In the genomic region with DNA sequence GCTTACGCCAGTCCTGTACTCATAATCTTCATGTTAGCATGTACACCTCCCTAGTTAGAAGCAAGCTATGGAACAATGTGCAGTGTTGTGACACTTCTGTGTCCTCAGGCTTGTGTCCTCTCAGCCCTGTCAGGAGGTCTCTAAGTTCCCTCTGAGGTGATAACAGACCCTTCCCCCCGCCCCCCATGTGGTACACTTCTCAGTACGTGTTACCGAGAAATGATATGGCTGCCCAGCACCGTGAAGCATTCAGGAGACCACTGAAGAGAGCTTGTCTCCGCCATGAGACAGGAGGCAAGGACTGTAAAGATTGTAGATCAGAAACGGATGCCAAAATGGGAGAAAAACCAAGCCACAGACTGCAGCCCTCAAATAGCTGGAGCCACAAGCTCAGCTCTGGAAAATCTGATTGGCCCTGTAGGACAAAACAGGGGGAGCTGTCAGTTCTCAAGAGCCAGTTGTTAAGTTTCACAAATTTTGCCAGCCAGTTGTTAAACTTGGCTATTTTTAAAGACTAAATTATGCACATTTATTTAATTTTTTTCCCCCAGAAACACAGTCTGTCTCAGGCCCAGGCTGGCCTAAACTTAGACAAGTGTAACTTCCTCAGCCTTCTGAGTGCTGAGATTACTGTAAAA, we compare ENCODE assay signal across 20 mouse cellular contexts.
DNase-seq lines count a peak whose midpoint lies in the region; ATAC-seq and TF ChIP-seq lines count a peak whose summit lies in the region.
"Had no signal": no experiment of that assay in that cellular context is flagged by ENCODE, and none has a peak within 500 bp of the region (broad histone marks: within the 10 kb centered on the region; RNA-seq: fewer than 3 reads in every experiment).

No protein-coding gene starts in this region.

- DNase-seq in forebrain, embryonic 10.5 days (ENCODE audit: extremely low spot score, low spot score) = no peak
- no peak for DNase-seq in heart, adult 2 months
- DNase-seq in testis, postnatal 14 days (ENCODE audit: low spot score) = no peak
- DNase-seq in telencephalon, adult 2 months (ENCODE audit: low read depth, low spot score) = peak; percentile 47
- no peak for DNase-seq in stomach, postnatal 0 days (ENCODE audit: low spot score)
- DNase-seq: adrenal gland, adult 2 months; cerebellum, postnatal 14 days; liver, embryonic 13.5 days; right cerebral cortex, postnatal 25 days; thymus, adult 2 months had no signal

- no peak for TF ChIP-seq EP300 in heart, adult 2 months (IDR thresholded peaks at IDR 0.05; ENCODE audit: insufficient read depth, low read depth, low read length)
- TF ChIP-seq EP300 in stomach, postnatal 0 days (optimal IDR thresholded peaks at IDR 0.05) = no peak

- intact Hi-C loops in heart, adult 2 months (cut with DNase I) = no loop called here

- no peak overlapping the region for H3K4me2 ChIP-seq in forebrain, embryonic 13.5 days
- H3K4me2 ChIP-seq in heart, embryonic 14.5 days (ENCODE audit: low read length) = no peak overlapping the region
- no peak overlapping the region for H3K4me2 ChIP-seq in stomach, postnatal 0 days (replicated peaks; ENCODE audit: low read depth)
- H3K4me2 ChIP-seq: hindbrain, embryonic 15.5 days; liver, embryonic 13.5 days; lung, embryonic 15.5 days; midbrain, embryonic 12.5 days; neural tube, embryonic 15.5 days had no signal

- no peak overlapping the region for H3K9ac ChIP-seq in forebrain, embryonic 13.5 days
- no peak overlapping the region for H3K9ac ChIP-seq in heart, embryonic 14.5 days (ENCODE audit: low read length)
- H3K9ac ChIP-seq in heart, adult 2 months (ENCODE audit: low read depth, low read length) = no peak overlapping the region
- no peak overlapping the region for H3K9ac ChIP-seq in stomach, postnatal 0 days (ENCODE audit: low read length)
- H3K9ac ChIP-seq: hindbrain, embryonic 15.5 days; liver, embryonic 13.5 days; lung, embryonic 15.5 days; midbrain, embryonic 12.5 days; neural tube, embryonic 15.5 days had no signal

- no peak overlapping the region for H3K4me3 ChIP-seq in forebrain, embryonic 10.5 days
- no peak overlapping the region for H3K4me3 ChIP-seq in forebrain, embryonic 13.5 days
- no peak overlapping the region for H3K4me3 ChIP-seq in heart, embryonic 14.5 days (ENCODE audit: control insufficient read depth in 1 of 2, insufficient read depth in 1 of 2, low read depth in 1 of 2, low read length in 2 of 2)
- no peak overlapping the region for H3K4me3 ChIP-seq in heart, adult 2 months
- H3K4me3 ChIP-seq in testis, adult 2 months (ENCODE audit: control insufficient read depth, low read depth, low read length) = no peak overlapping the region
- H3K4me3 ChIP-seq in stomach, postnatal 0 days (ENCODE audit: low read depth, low read length) = no peak overlapping the region
- H3K4me3 ChIP-seq: hindbrain, embryonic 15.5 days; liver, embryonic 13.5 days; lung, embryonic 15.5 days; midbrain, embryonic 12.5 days; neural tube, embryonic 15.5 days had no signal

- no peaks in the 10 kb centered on the region for H3K27me3 ChIP-seq in forebrain, embryonic 10.5 days (ENCODE audit: poor library complexity, severe bottlenecking)
- H3K27me3 ChIP-seq in forebrain, embryonic 13.5 days = no peaks in the 10 kb centered on the region
- no peaks in the 10 kb centered on the region for H3K27me3 ChIP-seq in heart, embryonic 14.5 days (ENCODE audit: control insufficient read depth, insufficient read depth, low read length)
- H3K27me3 ChIP-seq in heart, adult 2 months (ENCODE audit: control insufficient read depth, insufficient read depth, low read length) = no peaks in the 10 kb centered on the region
- no peaks in the 10 kb centered on the region for H3K27me3 ChIP-seq in testis, adult 2 months (ENCODE audit: control insufficient read depth, insufficient read depth, low read length)
- no peaks in the 10 kb centered on the region for H3K27me3 ChIP-seq in stomach, postnatal 0 days (ENCODE audit: control insufficient read depth, insufficient read depth, low read length)
- H3K27me3 ChIP-seq: hindbrain, embryonic 15.5 days; liver, embryonic 13.5 days; lung, embryonic 15.5 days; neural tube, embryonic 15.5 days had no signal

- H3K4me1 ChIP-seq in forebrain, embryonic 10.5 days = peaks cover 55% of the 10 kb centered on the region
- H3K4me1 ChIP-seq in forebrain, embryonic 13.5 days = peaks cover 6% of the 10 kb centered on the region
- peaks cover 19 to 37% of the 10 kb centered on the region in 2 experiments for H3K4me1 ChIP-seq in heart, embryonic 14.5 days (ENCODE audit: control insufficient read depth in 2 of 2, insufficient read depth in 2 of 2, low read length in 2 of 2)
- H3K4me1 ChIP-seq in heart, adult 2 months (ENCODE audit: control insufficient read depth, insufficient read depth, low read length) = no peaks in the 10 kb centered on the region
- H3K4me1 ChIP-seq in testis, adult 2 months (ENCODE audit: control insufficient read depth, insufficient read depth, low read length) = no peaks in the 10 kb centered on the region
- no peaks in the 10 kb centered on the region for H3K4me1 ChIP-seq in stomach, postnatal 0 days (replicated peaks; ENCODE audit: control insufficient read depth, insufficient read depth)
- H3K4me1 ChIP-seq: hindbrain, embryonic 15.5 days; neural tube, embryonic 15.5 days had no signal

- no peaks in the 10 kb centered on the region for H3K9me3 ChIP-seq in forebrain, embryonic 10.5 days
- H3K9me3 ChIP-seq in forebrain, embryonic 13.5 days (replicated peaks) = no peaks in the 10 kb centered on the region
- no peaks in the 10 kb centered on the region for H3K9me3 ChIP-seq in heart, embryonic 14.5 days (ENCODE audit: control insufficient read depth, low read length)
- H3K9me3 ChIP-seq in stomach, postnatal 0 days (ENCODE audit: control insufficient read depth, low read length) = no peaks in the 10 kb centered on the region
- H3K9me3 ChIP-seq: hindbrain, embryonic 15.5 days; liver, embryonic 13.5 days; lung, embryonic 15.5 days; midbrain, embryonic 12.5 days; neural tube, embryonic 15.5 days had no signal

- no peak for ATAC-seq in forebrain, embryonic 13.5 days
- no peak for ATAC-seq in heart, embryonic 14.5 days (ENCODE audit: insufficient number of reproducible peaks, insufficient read depth, low FRiP score, low read depth)
- no peak for ATAC-seq in stomach, postnatal 0 days (ENCODE audit: low FRiP score, low TSS enrichment)
- ATAC-seq: intestine, postnatal 0 days had no signal

- H3K79me2 ChIP-seq in heart, adult 2 months (replicated peaks; ENCODE audit: control insufficient read depth, insufficient read depth, low read length) = no peaks in the 10 kb centered on the region

- no peaks in the 10 kb centered on the region for H3K36me3 ChIP-seq in forebrain, embryonic 10.5 days (replicated peaks)
- 0 out of 2 replicates have a peak, but pooled peaks cover 3% of the 10 kb centered on the region for H3K36me3 ChIP-seq in forebrain, embryonic 13.5 days (ENCODE audit: poor library complexity, severe bottlenecking)
- H3K36me3 ChIP-seq in heart, embryonic 14.5 days (ENCODE audit: control insufficient read depth, insufficient read depth, low read length) = no peaks in the 10 kb centered on the region
- no peaks in the 10 kb centered on the region; the same call in 1 of the 2 replicates for H3K36me3 ChIP-seq in heart, adult 2 months (ENCODE audit: control insufficient read depth, insufficient read depth, low read length)
- H3K36me3 ChIP-seq in testis, adult 2 months (ENCODE audit: control insufficient read depth, insufficient read depth, low read length) = no peaks in the 10 kb centered on the region
- H3K36me3 ChIP-seq in stomach, postnatal 0 days (ENCODE audit: control insufficient read depth, insufficient read depth, low read length) = 0 out of 2 replicates have a peak, but pooled peaks cover 3% of the 10 kb centered on the region
- H3K36me3 ChIP-seq: hindbrain, embryonic 15.5 days; liver, embryonic 13.5 days; lung, embryonic 15.5 days; neural tube, embryonic 15.5 days had no signal

- TF ChIP-seq CTCF in heart, adult 2 months (IDR thresholded peaks at IDR 0.05) = no peak
- no peak for TF ChIP-seq CTCF in testis, adult 2 months (IDR thresholded peaks at IDR 0.05; ENCODE audit: control insufficient read depth, insufficient read depth, insufficient replicate concordance, low read depth, low read length)
- TF ChIP-seq CTCF in stomach, postnatal 0 days (IDR thresholded peaks at IDR 0.05; ENCODE audit: low read depth) = no peak

- H3K27ac ChIP-seq in forebrain, embryonic 10.5 days = peak overlapping the region; percentile 53; the same call in 1 of the 2 replicates
- H3K27ac ChIP-seq in forebrain, embryonic 13.5 days = no peak overlapping the region
- H3K27ac ChIP-seq in heart, embryonic 14.5 days (replicated peaks in 1 of 2; ENCODE audit: control insufficient read depth in 1 of 2, insufficient read depth in 1 of 2, low read depth in 2 of 2, low read length in 2 of 2) = peak overlapping the region; percentile 54 to 56
- H3K27ac ChIP-seq in heart, adult 2 months = no peak overlapping the region
- H3K27ac ChIP-seq in testis, adult 2 months (ENCODE audit: control insufficient read depth, insufficient read depth, low read depth, low read length) = peak overlapping the region; percentile 32
- H3K27ac ChIP-seq in stomach, postnatal 0 days (replicated peaks) = no peak overlapping the region
- H3K27ac ChIP-seq: hindbrain, embryonic 15.5 days; kidney, postnatal 0 days; liver, embryonic 13.5 days; lung, embryonic 15.5 days; macrophage; midbrain, embryonic 12.5 days; neural tube, embryonic 15.5 days had no signal

- WGBS in forebrain, embryonic 10.5 days = 83% methylated on average over 7 of the region's 7 CpGs
- 86% methylated on average over 7 of the region's 7 CpGs for WGBS in forebrain, embryonic 13.5 days
- 28% methylated on average over 7 of the region's 7 CpGs for WGBS in heart, embryonic 14.5 days
- WGBS in heart, adult 2 months = 71% methylated on average over 7 of the region's 7 CpGs
- WGBS in stomach, postnatal 0 days = 80% methylated on average over 7 of the region's 7 CpGs

- no peak for TF ChIP-seq POLR2A in heart, adult 2 months (IDR thresholded peaks at IDR 0.05; ENCODE audit: insufficient read depth, low read depth, low read length)
- TF ChIP-seq POLR2A in testis, adult 2 months (IDR thresholded peaks at IDR 0.05; ENCODE audit: control insufficient read depth, low read depth, low read length) = no peak

Comparison
In these comparisons a context has a peak if more than half of its experiments do, and no peak if none do; other contexts are left out.
1. H3K27ac ChIP-seq: peak in forebrain, embryonic 10.5 days (single experiment), heart, embryonic 14.5 days (2 of 2) and testis, adult 2 months (single experiment); none in forebrain, embryonic 13.5 days (single experiment), heart, adult 2 months (single experiment) and stomach, postnatal 0 days (single experiment).